Mouse (Mus musculus): ENCODE measurements around the gene Cpb2. TPM values are rescaled to one million over a fixed set of nuclear protein-coding genes. Genes with fewer than 3 reads are reported as not detected.
A peak's percentile ranks its signal among the peaks of the same experiment; 100 is the strongest.

The Cpb2 gene
- polyA plus RNA-seq (2015; fragmentation: Nextera tagmentation; extraction: Ambion mirVana): 2.9 and 3.1 TPM in 2 replicates

DNA sequence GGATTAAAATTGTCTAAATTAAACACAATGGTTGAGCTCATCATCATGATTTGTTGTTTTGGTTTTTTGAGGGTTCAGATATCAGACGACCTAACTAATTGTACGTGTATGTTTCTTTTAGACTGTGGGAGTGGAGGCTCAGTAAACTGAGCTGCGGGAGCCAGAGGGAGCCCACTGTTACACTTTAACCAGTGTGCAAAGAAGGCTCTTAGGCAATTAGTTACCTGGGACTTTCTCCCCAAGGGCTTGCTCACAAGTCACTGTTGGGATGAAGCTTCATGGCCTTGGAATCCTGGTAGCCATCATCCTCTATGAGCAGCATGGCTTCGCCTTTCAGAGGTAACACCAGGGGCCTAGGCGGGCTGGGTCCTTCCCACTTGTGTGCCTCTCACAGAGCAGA, at the start of gene Cpb2:
TSS of gene Cpb2 (plus strand) at position 201 of the 400 bp plus-strand sequence.
- Histone ChIP-seq H3K9ac (ENCODE audit: low read length) (no peak within 1 kb of the TSS), H3K9me3 (ENCODE audit: control insufficient read depth, low read length) (no peaks in the 10 kb centered on the region), H3K4me2 (replicated peaks; ENCODE audit: low read depth) (no peak within 1 kb of the TSS), H3K4me3 (ENCODE audit: low read depth, low read length) (no peak within 1 kb of the TSS), H3K36me3 (ENCODE audit: control insufficient read depth, insufficient read depth, low read length) (no peaks in the 10 kb centered on the region), H3K27me3 (ENCODE audit: control insufficient read depth, insufficient read depth, low read length) (no peaks in the 10 kb centered on the region), H3K4me1 (replicated peaks; ENCODE audit: control insufficient read depth, insufficient read depth) (no peaks in the 10 kb centered on the region), H3K27ac (replicated peaks) (no peak within 1 kb of the TSS)
- ATAC-seq (ENCODE audit: low FRiP score, low TSS enrichment): no peak
- TF ChIP-seq EP300 (optimal IDR thresholded peaks at IDR 0.05) (no peak), CTCF (IDR thresholded peaks at IDR 0.05; ENCODE audit: low read depth) (no peak)
- WGBS: 60% methylated on average over 5 of the region's 5 CpGs
- no peak for DNase-seq (ENCODE audit: low spot score)

DNA sequence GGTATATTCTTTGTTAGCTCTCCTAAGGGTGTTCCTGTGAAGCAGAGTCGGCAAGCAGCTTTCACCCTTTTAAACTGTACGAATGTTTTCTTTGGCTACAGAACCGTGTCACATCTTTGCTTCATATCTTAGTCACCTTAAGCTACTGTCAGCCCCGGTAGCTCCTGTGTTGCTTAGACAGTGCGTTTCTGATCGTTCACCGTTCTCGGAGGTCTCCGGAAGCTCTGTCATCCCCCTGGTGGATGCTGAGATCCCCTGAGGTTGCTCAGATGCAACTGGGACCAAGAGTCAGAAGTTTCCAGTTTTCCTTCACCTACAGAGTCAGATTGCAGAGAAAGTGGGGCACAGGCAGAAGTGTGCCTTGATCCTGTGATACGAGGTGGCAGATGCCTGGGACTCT, 49.7 kb upstream of the Cpb2 start:
- H3K36me3 ChIP-seq (ENCODE audit: control insufficient read depth, insufficient read depth, low read length): 0 out of 2 replicates have a peak, but pooled peaks cover 2% of the 10 kb centered on the region
- H3K4me1 ChIP-seq (replicated peaks; ENCODE audit: control insufficient read depth, insufficient read depth): no peaks in the 10 kb centered on the region
- H3K4me2 ChIP-seq (replicated peaks; ENCODE audit: low read depth): no peak overlapping the region
- no peaks in the 10 kb centered on the region for H3K9me3 ChIP-seq (ENCODE audit: control insufficient read depth, low read length)
- H3K27ac ChIP-seq (replicated peaks): no peak overlapping the region
- H3K9ac ChIP-seq (ENCODE audit: low read length): no peak overlapping the region
- WGBS: 74% methylated on average over 10 of the region's 10 CpGs
- DNase-seq (ENCODE audit: low spot score) (no peak), ATAC-seq (ENCODE audit: low FRiP score, low TSS enrichment) (no peak)
- no peak overlapping the region for H3K4me3 ChIP-seq (ENCODE audit: low read depth, low read length)
- H3K27me3 ChIP-seq (ENCODE audit: control insufficient read depth, insufficient read depth, low read length): no peaks in the 10 kb centered on the region
- TF ChIP-seq EP300 (optimal IDR thresholded peaks at IDR 0.05): no peak

DNA sequence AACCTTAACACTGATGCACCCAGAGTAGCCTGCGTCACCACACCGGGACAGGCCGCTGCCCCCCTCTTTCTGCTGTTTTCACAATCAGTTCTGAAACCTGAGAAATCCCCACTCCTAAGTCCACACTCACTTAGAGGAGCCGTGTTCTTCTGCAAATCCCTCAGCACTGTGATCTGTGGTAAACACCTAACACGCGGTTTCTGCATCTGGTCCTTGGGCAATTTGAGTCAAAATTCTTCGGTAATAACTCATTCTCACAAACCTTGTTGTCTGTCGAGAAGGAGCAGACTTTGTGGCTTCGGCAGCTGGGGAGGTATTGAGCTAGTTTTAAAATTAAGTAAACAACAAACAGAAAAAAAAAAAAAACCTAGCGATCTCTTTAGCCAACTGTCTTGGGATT, 49.2 kb upstream of the Cpb2 start:
- Histone ChIP-seq H3K4me3 (ENCODE audit: low read depth, low read length) (no peak overlapping the region), H3K9me3 (ENCODE audit: control insufficient read depth, low read length) (no peaks in the 10 kb centered on the region), H3K36me3 (ENCODE audit: control insufficient read depth, insufficient read depth, low read length) (0 out of 2 replicates have a peak, but pooled peaks cover 2% of the 10 kb centered on the region), H3K9ac (ENCODE audit: low read length) (no peak overlapping the region), H3K27ac (replicated peaks) (no peak overlapping the region), H3K27me3 (ENCODE audit: control insufficient read depth, insufficient read depth, low read length) (no peaks in the 10 kb centered on the region), H3K4me1 (replicated peaks; ENCODE audit: control insufficient read depth, insufficient read depth) (no peaks in the 10 kb centered on the region), H3K4me2 (replicated peaks; ENCODE audit: low read depth) (no peak overlapping the region)
- no peak for TF ChIP-seq CTCF (IDR thresholded peaks at IDR 0.05; ENCODE audit: low read depth)
- TF ChIP-seq EP300 (optimal IDR thresholded peaks at IDR 0.05): no peak
- 63% methylated on average over 10 of the region's 10 CpGs for WGBS
- ATAC-seq (ENCODE audit: low FRiP score, low TSS enrichment): no peak
- DNase-seq (ENCODE audit: low spot score): no peak

DNA sequence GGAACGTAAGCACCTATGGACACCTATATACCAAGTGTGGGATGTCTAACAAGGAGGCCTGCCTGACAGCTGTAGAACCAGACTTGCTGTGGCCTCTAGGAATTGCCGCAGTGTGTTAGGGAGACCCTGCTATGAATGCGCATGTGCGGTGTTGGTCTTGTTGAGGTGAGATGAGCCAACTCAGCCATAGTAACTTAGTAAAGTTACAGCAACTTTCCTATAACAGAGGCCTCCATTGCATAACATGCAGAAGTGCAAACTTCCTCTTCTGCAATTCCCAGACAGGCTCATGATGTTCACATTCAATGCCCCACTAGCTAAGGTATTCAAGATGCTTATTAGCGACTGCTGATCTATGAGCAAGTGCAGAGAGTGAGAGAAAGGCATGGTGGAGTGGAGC, 46.6 kb upstream of the Cpb2 start:
- Histone ChIP-seq H3K9ac (ENCODE audit: low read length) (no peak overlapping the region), H3K27me3 (ENCODE audit: control insufficient read depth, insufficient read depth, low read length) (no peaks in the 10 kb centered on the region), H3K4me1 (replicated peaks; ENCODE audit: control insufficient read depth, insufficient read depth) (no peaks in the 10 kb centered on the region)

DNA sequence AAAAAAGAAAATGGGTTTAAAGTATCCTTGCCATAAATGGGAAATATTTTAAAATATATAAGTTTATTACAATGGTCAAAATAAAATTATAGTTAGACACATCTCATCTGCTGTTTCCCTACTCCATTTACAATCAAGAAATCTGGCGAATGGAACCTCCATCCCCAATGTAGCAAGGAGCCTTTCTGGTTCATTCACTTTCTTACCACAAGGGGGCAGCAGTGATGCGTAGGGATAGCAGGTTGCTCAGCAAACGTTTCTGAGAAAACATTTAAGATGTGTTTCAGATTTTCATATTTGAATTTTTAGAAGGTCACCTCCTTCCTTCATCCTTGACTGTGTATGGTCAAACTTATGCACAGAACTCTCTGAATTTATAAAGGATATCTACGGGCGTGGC, 45.1 kb upstream of the Cpb2 start:
- no peaks in the 10 kb centered on the region for H3K27me3 ChIP-seq (ENCODE audit: control insufficient read depth, insufficient read depth, low read length)
- peak; percentile 96 for TF ChIP-seq CTCF (IDR thresholded peaks at IDR 0.05; ENCODE audit: low read depth)
- no peak for TF ChIP-seq EP300 (optimal IDR thresholded peaks at IDR 0.05)
- H3K9me3 ChIP-seq (ENCODE audit: control insufficient read depth, low read length): no peaks in the 10 kb centered on the region
- H3K27ac ChIP-seq (replicated peaks): no peak overlapping the region
- no peak overlapping the region for H3K4me3 ChIP-seq (ENCODE audit: low read depth, low read length)
- DNase-seq (ENCODE audit: low spot score): peak; percentile 71
- H3K4me2 ChIP-seq (replicated peaks; ENCODE audit: low read depth): no peak overlapping the region
- H3K4me1 ChIP-seq (replicated peaks; ENCODE audit: control insufficient read depth, insufficient read depth): no peaks in the 10 kb centered on the region
- no peak for ATAC-seq (ENCODE audit: low FRiP score, low TSS enrichment)
- 37% methylated on average over 5 of the region's 5 CpGs for WGBS
- no peak overlapping the region for H3K9ac ChIP-seq (ENCODE audit: low read length)
- H3K36me3 ChIP-seq (ENCODE audit: control insufficient read depth, insufficient read depth, low read length): no peaks in the 10 kb centered on the region

More for the DNA sequence above, 46.6 kb upstream of the Cpb2 start:
- 87% methylated on average over 5 of the region's 5 CpGs for WGBS
- no peak for DNase-seq (ENCODE audit: low spot score)
- H3K4me2 ChIP-seq (replicated peaks; ENCODE audit: low read depth): no peak overlapping the region
- 0 out of 2 replicates have a peak, but pooled peaks cover 2% of the 10 kb centered on the region for H3K36me3 ChIP-seq (ENCODE audit: control insufficient read depth, insufficient read depth, low read length)
- H3K27ac ChIP-seq (replicated peaks): no peak overlapping the region
- no peaks in the 10 kb centered on the region for H3K9me3 ChIP-seq (ENCODE audit: control insufficient read depth, low read length)
- no peak overlapping the region for H3K4me3 ChIP-seq (ENCODE audit: low read depth, low read length)
- ATAC-seq (ENCODE audit: low FRiP score, low TSS enrichment): no peak
- no peak for TF ChIP-seq CTCF (IDR thresholded peaks at IDR 0.05; ENCODE audit: low read depth)
- TF ChIP-seq EP300 (optimal IDR thresholded peaks at IDR 0.05): no peak

DNA sequence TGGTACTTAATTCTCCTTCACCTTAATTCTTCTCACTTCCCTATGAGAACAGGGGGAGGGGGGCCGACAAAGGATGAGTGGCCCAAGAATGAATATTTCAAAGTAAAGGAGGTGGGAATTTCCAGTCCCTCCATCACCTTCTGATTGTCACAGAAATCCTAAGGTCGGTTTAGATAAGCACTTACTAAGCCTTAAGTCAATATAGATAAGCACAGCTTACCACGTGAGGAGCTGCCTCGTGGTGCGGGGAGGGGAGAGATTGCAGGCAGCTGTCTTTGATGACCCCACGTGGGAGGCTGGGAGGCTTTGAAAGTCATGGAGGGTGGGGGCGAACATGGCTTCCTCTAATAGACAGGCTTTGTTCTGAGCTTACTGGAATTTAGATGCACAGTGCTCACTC, 44.4 kb upstream of the Cpb2 start:
- Histone ChIP-seq H3K4me2 (replicated peaks; ENCODE audit: low read depth) (no peak overlapping the region), H3K27ac (replicated peaks) (no peak overlapping the region)

More for the DNA sequence above, 44.4 kb upstream of the Cpb2 start:
- DNase-seq (ENCODE audit: low spot score) (peak; percentile 74), ATAC-seq (ENCODE audit: low FRiP score, low TSS enrichment) (peak; percentile 55)
- Histone ChIP-seq H3K9me3 (ENCODE audit: control insufficient read depth, low read length) (no peaks in the 10 kb centered on the region), H3K27me3 (ENCODE audit: control insufficient read depth, insufficient read depth, low read length) (no peaks in the 10 kb centered on the region), H3K36me3 (ENCODE audit: control insufficient read depth, insufficient read depth, low read length) (no peaks in the 10 kb centered on the region), H3K9ac (ENCODE audit: low read length) (no peak overlapping the region), H3K4me3 (ENCODE audit: low read depth, low read length) (no peak overlapping the region), H3K4me1 (replicated peaks; ENCODE audit: control insufficient read depth, insufficient read depth) (no peaks in the 10 kb centered on the region)
- TF ChIP-seq CTCF (IDR thresholded peaks at IDR 0.05; ENCODE audit: low read depth): no peak
- no peak for TF ChIP-seq EP300 (optimal IDR thresholded peaks at IDR 0.05)
- 25% methylated on average over 7 of the region's 7 CpGs for WGBS

All from stomach, postnatal 0 days (tissue).